Mouse (Mus musculus) midbrain, embryonic 15.5 days (tissue): ENCODE measurements around the gene Snrpa1. TPM values are rescaled to one million over a fixed set of nuclear protein-coding genes. Genes with fewer than 3 reads are reported as not detected.

ENCODE experiments used
- ATAC-seq: fragments of 200-750 bp; cut with Nextera tagmentation; replicated peaks from 2 replicates; pipeline ENCODE4 v1.8.0; 2017; ENCODE audit warnings: moderate TSS enrichment
- H3K27ac ChIP-seq: fragments of 300-500 bp; sonication (generic); 2 replicates; pipeline ENCODE4 v1.5.1; 2015; ENCODE audit warnings: mild to moderate bottlenecking, inconsistent platforms
- H3K27me3 ChIP-seq: fragments of 300-500 bp; sonication (generic); replicated peaks from 2 replicates; pipeline ENCODE4 v1.6.1; 2015; ENCODE audit warnings: inconsistent platforms
- H3K36me3 ChIP-seq: fragments of 300-500 bp; sonication (generic); replicated peaks from 2 replicates; pipeline ENCODE4 v1.6.1; 2015; ENCODE audit warnings: inconsistent platforms
- H3K4me1 ChIP-seq: fragments of 300-500 bp; sonication (generic); 2 replicates; pipeline ENCODE4 v1.6.1; 2015; ENCODE audit warnings: inconsistent platforms
- H3K4me2 ChIP-seq: fragments of 300-500 bp; sonication (generic); 2 replicates; pipeline ENCODE4 v1.6.1; 2015; ENCODE audit warnings: inconsistent platforms, mild to moderate bottlenecking, moderate library complexity
- H3K4me3 ChIP-seq: fragments of 300-500 bp; sonication (generic); 2 replicates; pipeline ENCODE4 v1.5.1; 2015; ENCODE audit warnings: mild to moderate bottlenecking, inconsistent platforms
- H3K9ac ChIP-seq: fragments of 300-500 bp; sonication (generic); 2 replicates; pipeline ENCODE4 v1.6.1; 2015; ENCODE audit warnings: mild to moderate bottlenecking, inconsistent platforms
- H3K9me3 ChIP-seq: fragments of 300-500 bp; sonication (generic); 2 replicates; pipeline ENCODE4 v1.6.1; 2016; ENCODE audit warnings: inconsistent platforms
- WGBS: fragments of 180-500 bp; shearing (Covaris S2); methylation state at CpG from one replicate; pipeline ENCODE4 v1.1.7; 2015; ENCODE audit warnings: mixed read lengths; 5-methylcytosine and 5-hydroxymethylcytosine counted together
- polyA plus RNA-seq: library from polyadenylated mRNA; unstranded; fragments of >200 nt; fragmentation: Nextera tagmentation; extraction: Ambion mirVana; gene quantifications from 2 replicates; pipeline ENCODE4 v1.2.1, GENCODE M21; 2015

Gene Snrpa1
- polyA plus RNA-seq, 1 experiment from 2014 or later: 132 TPM

DNA sequence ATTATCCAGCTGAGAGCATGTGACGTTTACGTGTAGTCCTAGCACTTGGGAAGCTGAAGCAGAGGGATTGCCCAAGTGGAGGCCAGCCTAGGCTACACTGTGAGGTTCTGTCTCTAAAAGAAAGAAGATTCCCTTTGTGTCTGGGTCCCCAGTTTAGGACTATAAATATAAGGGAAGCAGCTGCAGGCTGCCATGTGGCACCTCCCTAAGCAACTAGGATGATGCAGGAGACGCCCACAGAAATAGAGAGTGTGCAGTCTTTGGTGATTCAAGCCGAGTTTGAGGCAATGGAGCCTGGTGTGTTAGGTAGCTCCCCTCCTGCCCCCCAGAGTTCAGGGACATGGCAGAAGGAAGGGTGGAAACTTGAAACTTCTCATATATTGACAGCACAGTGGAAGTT, 28.8 kb downstream of the Snrpa1 start:
- no peak overlapping the region for H3K4me3 ChIP-seq
- peaks cover 46% of the 10 kb centered on the region for H3K36me3 ChIP-seq
- WGBS: 93% methylated on average over 4 of the region's 4 CpGs

GRCm38 (mm10) chr7:66088077-66088476, 29.3 kb downstream of the Snrpa1 start:
- Histone ChIP-seq H3K27me3 (no peaks in the 10 kb centered on the region), H3K36me3 (peaks cover 46% of the 10 kb centered on the region), H3K4me1 (no peaks in the 10 kb centered on the region), H3K27ac (no peak overlapping the region), H3K9ac (no peak overlapping the region), H3K4me2 (no peak overlapping the region), H3K9me3 (no peaks in the 10 kb centered on the region), H3K4me3 (no peak overlapping the region)
- 91% methylated on average over 2 of the region's 2 CpGs for WGBS
- no peak for ATAC-seq

More for the DNA sequence above, 28.8 kb downstream of the Snrpa1 start:
- no peak overlapping the region for H3K27ac ChIP-seq
- no peak overlapping the region for H3K4me2 ChIP-seq
- no peaks in the 10 kb centered on the region for H3K9me3 ChIP-seq
- no peak overlapping the region for H3K9ac ChIP-seq
- H3K27me3 ChIP-seq: no peaks in the 10 kb centered on the region
- H3K4me1 ChIP-seq: no peaks in the 10 kb centered on the region
- ATAC-seq: no peak

GRCm38 (mm10) chr7:66090676-66091190, 31.9 kb downstream of the Snrpa1 start:
- Histone ChIP-seq H3K4me2 (no peak overlapping the region), H3K4me3 (no peak overlapping the region), H3K4me1 (no peaks in the 10 kb centered on the region), H3K27me3 (no peaks in the 10 kb centered on the region), H3K9ac (no peak overlapping the region), H3K36me3 (peaks cover 34% of the 10 kb centered on the region; the same call in 1 of the 2 replicates), H3K27ac (no peak overlapping the region), H3K9me3 (no peaks in the 10 kb centered on the region)
- WGBS: 81% methylated on average over 11 of the region's 11 CpGs
- ATAC-seq: no peak

- H3K36me3 ChIP-seq: peaks cover 34% of the 10 kb centered on the region; the same call in 1 of the 2 replicates
- H3K9me3 ChIP-seq: no peaks in the 10 kb centered on the region
- 88% methylated on average over 7 of the region's 7 CpGs for WGBS
- ATAC-seq: no peak
- H3K27ac ChIP-seq: no peak overlapping the region
- H3K4me2 ChIP-seq: no peak overlapping the region
- H3K4me3 ChIP-seq: no peak overlapping the region
- no peaks in the 10 kb centered on the region for H3K27me3 ChIP-seq
- H3K9ac ChIP-seq: no peak overlapping the region
- H3K4me1 ChIP-seq: no peaks in the 10 kb centered on the region
Measured at GRCm38 (mm10) chr7:66091553-66091952, 32.8 kb downstream of the Snrpa1 start.

GRCm38 (mm10) chr7:66092656-66093055, 33.9 kb downstream of the Snrpa1 start:
- no peak overlapping the region for H3K4me2 ChIP-seq
- no peaks in the 10 kb centered on the region for H3K27me3 ChIP-seq
- no peaks in the 10 kb centered on the region for H3K9me3 ChIP-seq
- H3K4me1 ChIP-seq: no peaks in the 10 kb centered on the region
- H3K36me3 ChIP-seq: peaks cover 24% of the 10 kb centered on the region; the same call in 1 of the 2 replicates
- 90% methylated on average over 8 of the region's 8 CpGs for WGBS
- H3K4me3 ChIP-seq: no peak overlapping the region
- ATAC-seq: no peak
- no peak overlapping the region for H3K9ac ChIP-seq
- no peak overlapping the region for H3K27ac ChIP-seq

GRCm38 (mm10) chr7:66094141-66094540, 35.3 kb downstream of the Snrpa1 start:
- H3K4me3 ChIP-seq: no peak overlapping the region
- no peak overlapping the region for H3K9ac ChIP-seq
- no peak overlapping the region for H3K27ac ChIP-seq
- no peak for ATAC-seq
- no peaks in the 10 kb centered on the region for H3K27me3 ChIP-seq
- no peaks in the 10 kb centered on the region for H3K9me3 ChIP-seq
- WGBS: 74% methylated on average over 5 of the region's 5 CpGs
- H3K4me2 ChIP-seq: no peak overlapping the region
- peaks cover 11% of the 10 kb centered on the region; the same call in 1 of the 2 replicates for H3K36me3 ChIP-seq
- H3K4me1 ChIP-seq: no peaks in the 10 kb centered on the region

DNA sequence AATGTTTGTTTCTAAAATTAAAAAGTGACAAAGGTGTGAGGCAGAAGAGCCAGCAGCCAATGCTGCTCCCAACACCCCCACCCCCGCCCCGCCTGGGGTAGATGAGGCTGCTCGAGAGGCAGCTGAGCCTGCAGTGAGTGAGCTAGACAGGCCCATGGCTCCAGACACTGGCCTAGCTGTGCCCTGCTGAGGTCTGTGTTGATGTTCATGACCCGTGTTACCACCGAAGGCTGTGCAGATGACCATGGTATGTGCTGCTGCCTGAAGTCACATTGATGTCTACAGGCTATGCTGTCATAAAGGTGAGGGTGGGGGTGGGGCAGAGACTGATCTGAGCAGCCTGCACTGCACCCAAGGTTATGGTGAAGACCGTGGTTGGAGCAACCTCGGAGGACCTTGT, 40.0 kb downstream of the Snrpa1 start:
- Histone ChIP-seq H3K9me3 (no peaks in the 10 kb centered on the region), H3K36me3 (no peaks in the 10 kb centered on the region), H3K9ac (no peak overlapping the region), H3K27ac (no peak overlapping the region), H3K4me2 (no peak overlapping the region), H3K4me3 (no peak overlapping the region), H3K4me1 (no peaks in the 10 kb centered on the region), H3K27me3 (0 out of 2 replicates have a peak, but pooled peaks cover 3% of the 10 kb centered on the region)
- WGBS: 86% methylated on average over 7 of the region's 7 CpGs
- no peak for ATAC-seq

DNA sequence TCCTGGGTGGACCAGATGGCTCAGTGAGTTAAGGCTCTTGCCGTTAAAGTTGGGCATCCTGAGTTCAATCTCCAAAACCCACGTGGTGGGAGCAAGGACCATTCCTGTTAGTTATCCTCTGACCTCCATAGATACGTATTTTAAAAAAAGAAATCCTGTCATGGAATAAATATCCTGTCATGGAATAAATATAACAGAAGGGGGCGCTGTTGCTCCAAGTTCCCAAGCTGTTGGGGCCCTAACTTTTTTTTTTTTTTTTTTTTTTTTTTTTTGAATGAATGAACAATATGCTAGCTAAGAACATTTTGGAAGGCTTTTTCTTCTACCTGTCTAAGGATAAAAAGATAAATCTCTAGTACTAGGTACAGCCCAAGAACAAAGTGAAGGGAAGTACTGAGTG, 43.1 kb downstream of the Snrpa1 start:
- no peak for ATAC-seq
- Histone ChIP-seq H3K4me1 (no peaks in the 10 kb centered on the region), H3K9ac (no peak overlapping the region)

GRCm38 (mm10) chr7:66104531-66104930, 45.7 kb downstream of the Snrpa1 start:
- WGBS: 86% methylated on average over 5 of the region's 5 CpGs
- Histone ChIP-seq H3K4me3 (no peak overlapping the region), H3K4me1 (peaks cover 6% of the 10 kb centered on the region), H3K4me2 (no peak overlapping the region), H3K27me3 (peaks cover 22% of the 10 kb centered on the region; the same call in 1 of the 2 replicates), H3K9ac (no peak overlapping the region), H3K9me3 (no peaks in the 10 kb centered on the region), H3K27ac (no peak overlapping the region), H3K36me3 (no peaks in the 10 kb centered on the region)
- ATAC-seq: no peak

More for the DNA sequence above, 43.1 kb downstream of the Snrpa1 start:
- Histone ChIP-seq H3K27me3 (peaks cover 16% of the 10 kb centered on the region; the same call in 1 of the 2 replicates), H3K36me3 (no peaks in the 10 kb centered on the region), H3K4me2 (no peak overlapping the region), H3K4me3 (no peak overlapping the region), H3K9me3 (no peaks in the 10 kb centered on the region), H3K27ac (no peak overlapping the region)
- 3% methylated on average over 4 of the region's 4 CpGs for WGBS

GRCm38 (mm10) chr7:66105771-66106170, 47.0 kb downstream of the Snrpa1 start:
- Histone ChIP-seq H3K4me2 (no peak overlapping the region), H3K27ac (no peak overlapping the region), H3K9ac (no peak overlapping the region), H3K4me1 (peaks cover 10% of the 10 kb centered on the region), H3K9me3 (no peaks in the 10 kb centered on the region), H3K4me3 (no peak overlapping the region), H3K27me3 (peaks cover 22% of the 10 kb centered on the region; the same call in 1 of the 2 replicates), H3K36me3 (no peaks in the 10 kb centered on the region)
- ATAC-seq: no peak
- WGBS: 74% methylated on average over 4 of the region's 4 CpGs

- no peak for ATAC-seq
- Histone ChIP-seq H3K4me3 (no peak overlapping the region), H3K27ac (no peak overlapping the region), H3K4me2 (no peak overlapping the region), H3K4me1 (peaks cover 19% of the 10 kb centered on the region), H3K36me3 (no peaks in the 10 kb centered on the region), H3K27me3 (peaks cover 18% of the 10 kb centered on the region; the same call in 1 of the 2 replicates), H3K9ac (no peak overlapping the region), H3K9me3 (no peaks in the 10 kb centered on the region)
- WGBS: 78% methylated on average over 7 of the region's 7 CpGs
Measured at GRCm38 (mm10) chr7:66106581-66107056, 47.8 kb downstream of the Snrpa1 start.

GRCm38 (mm10) chr7:66107206-66107605, 48.4 kb downstream of the Snrpa1 start:
- no peak for ATAC-seq
- peaks cover 25% of the 10 kb centered on the region for H3K4me1 ChIP-seq
- H3K36me3 ChIP-seq: no peaks in the 10 kb centered on the region
- no peak overlapping the region for H3K4me3 ChIP-seq
- 80% methylated on average over 11 of the region's 11 CpGs for WGBS
- H3K27ac ChIP-seq: no peak overlapping the region
- H3K4me2 ChIP-seq: no peak overlapping the region
- no peak overlapping the region for H3K9ac ChIP-seq
- peaks cover 18% of the 10 kb centered on the region; the same call in 1 of the 2 replicates for H3K27me3 ChIP-seq
- no peaks in the 10 kb centered on the region for H3K9me3 ChIP-seq

- H3K36me3 ChIP-seq: no peaks in the 10 kb centered on the region
- peaks cover 18% of the 10 kb centered on the region; the same call in 1 of the 2 replicates for H3K27me3 ChIP-seq
- no peak overlapping the region for H3K27ac ChIP-seq
- H3K9me3 ChIP-seq: no peaks in the 10 kb centered on the region
- H3K4me1 ChIP-seq: peaks cover 29% of the 10 kb centered on the region
- no peak overlapping the region for H3K4me2 ChIP-seq
- no peak overlapping the region for H3K9ac ChIP-seq
- ATAC-seq: no peak
- WGBS: 8% methylated on average over 7 of the region's 7 CpGs
- H3K4me3 ChIP-seq: no peak overlapping the region
Measured at GRCm38 (mm10) chr7:66107930-66108329, 49.1 kb downstream of the Snrpa1 start.
